Mouse (Mus musculus): ENCODE results near the gene Sorbs1.

Gene Sorbs1

DNA sequence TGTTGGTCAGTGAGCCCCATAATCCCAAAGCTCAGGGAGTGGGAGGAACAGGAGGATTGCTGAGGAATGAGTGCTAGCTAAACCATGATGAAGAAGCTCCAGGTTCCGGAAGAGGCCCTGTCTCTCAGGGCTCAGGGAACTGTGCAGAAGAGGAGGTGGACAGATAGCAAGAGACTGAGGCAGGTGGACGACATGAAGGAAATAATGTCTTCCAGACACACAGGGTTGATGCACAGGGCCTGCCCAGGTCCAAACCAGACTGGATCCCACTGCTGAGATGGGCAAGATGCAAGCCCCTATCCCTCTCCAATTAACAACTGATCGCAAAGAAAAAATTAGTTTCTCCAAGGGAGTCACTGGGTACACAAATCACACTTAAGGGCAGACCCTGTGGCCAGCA is 258.8 kb downstream of the Sorbs1 start:
- in situ Hi-C loops (cut with MboI; ENCODE audit: unreplicated experiment in 2 of 2), result loop anchor here in 1 of 2 experiments (25.0 kb wide), 1 partner anchor 1308 kb away; no protein-coding TSS in a partner anchor

GRCm38 (mm10) chr19:40253768-40254167 is 259.8 kb downstream of the Sorbs1 start:
- in situ Hi-C loops (cut with MboI; ENCODE audit: unreplicated experiment in 2 of 2), result loop anchor here in 1 of 2 experiments (25.0 kb wide), 1 partner anchor 1309 kb away; no protein-coding TSS in a partner anchor

GRCm38 (mm10) chr19:40251115-40251514 is 262.5 kb downstream of the Sorbs1 start:
- in situ Hi-C loops (cut with MboI; ENCODE audit: unreplicated experiment in 2 of 2), result loop anchor here in 1 of 2 experiments (25.0 kb wide), 1 partner anchor 1311 kb away; no protein-coding TSS in a partner anchor

GRCm38 (mm10) chr19:40249352-40249751 is 264.2 kb downstream of the Sorbs1 start:
- in situ Hi-C loops (cut with MboI; ENCODE audit: unreplicated experiment in 2 of 2), result loop anchor here in 1 of 2 experiments (25.0 kb wide), 1 partner anchor 1437 kb away; the partner anchor contains the start of gene Noc3l

DNA sequence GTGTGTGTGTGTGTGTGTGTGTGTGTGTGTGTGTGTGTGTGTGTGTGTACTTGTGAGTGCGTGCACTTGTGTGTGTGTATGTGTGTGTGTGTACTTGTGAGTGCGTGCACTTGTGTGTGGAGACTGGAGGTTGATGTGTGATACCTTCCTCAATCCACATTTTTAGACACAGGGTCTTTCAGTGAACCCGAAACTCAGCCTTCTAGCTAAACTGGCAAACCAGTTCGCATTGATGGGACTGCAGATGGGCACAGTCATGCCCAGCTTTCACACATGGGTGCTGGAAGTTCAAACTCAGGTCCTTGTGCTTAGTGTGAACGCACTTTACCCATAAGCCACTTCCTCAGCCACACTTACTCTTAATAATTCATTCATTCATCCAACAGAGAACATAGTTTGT is 265.1 kb downstream of the Sorbs1 start:
- in situ Hi-C loops (cut with MboI; ENCODE audit: unreplicated experiment in 2 of 2), result loop anchor here in 1 of 2 experiments (25.0 kb wide), 1 partner anchor 1436 kb away; the partner anchor contains the start of gene Noc3l

DNA sequence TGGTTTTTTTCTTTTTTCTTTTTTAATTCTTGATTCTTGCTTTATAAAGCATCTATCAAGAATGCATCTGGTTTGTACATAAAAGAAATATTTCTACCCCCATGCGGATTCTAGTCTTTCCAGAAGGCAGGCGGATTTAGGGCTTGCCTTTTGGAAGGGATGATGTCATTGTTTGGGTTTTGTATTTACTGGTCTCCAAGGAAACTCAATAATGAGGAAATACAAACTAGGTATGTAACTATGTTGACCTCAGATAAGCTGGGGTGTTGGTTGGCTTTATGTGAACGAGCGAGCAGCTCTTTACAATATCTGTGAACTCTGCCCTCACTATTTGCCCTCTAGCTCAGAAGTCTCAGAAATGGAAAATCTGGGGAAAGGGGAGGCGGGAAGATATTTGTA is 266.3 kb downstream of the Sorbs1 start:
- in situ Hi-C loops (cut with MboI; ENCODE audit: unreplicated experiment in 2 of 2), result loop anchor here in 1 of 2 experiments (25.0 kb wide), 1 partner anchor 1435 kb away; the partner anchor contains the start of gene Noc3l

DNA sequence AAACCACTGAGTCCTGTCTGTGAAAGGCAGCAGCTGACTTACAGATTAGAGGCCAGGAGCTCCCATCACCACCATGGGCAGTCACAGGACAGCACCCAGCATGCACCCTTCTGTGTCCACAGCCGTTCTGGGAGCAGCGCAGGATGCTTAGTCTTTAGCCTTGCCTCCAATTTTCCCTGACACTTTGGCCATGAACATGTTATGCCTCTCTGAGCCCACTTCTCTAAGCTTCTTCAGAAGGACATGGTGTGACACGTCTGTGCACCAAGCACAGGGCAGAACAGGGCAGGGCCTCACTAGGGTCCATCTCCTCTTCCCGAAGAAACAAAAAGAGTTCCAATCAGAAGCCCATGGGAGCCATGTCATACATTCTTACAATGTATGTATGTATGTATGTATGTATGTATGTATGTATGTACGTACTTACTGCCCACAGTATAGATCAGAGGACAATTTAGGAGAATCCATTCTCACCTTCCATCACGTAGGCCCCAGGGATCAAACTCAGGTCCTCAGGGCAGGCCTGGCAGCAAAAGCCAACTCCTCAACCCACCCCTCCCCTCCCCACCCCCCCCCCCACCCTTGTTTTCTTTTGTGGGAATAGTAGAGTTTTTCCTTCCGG is 266.8 kb downstream of the Sorbs1 start:
- in situ Hi-C loops (cut with MboI; ENCODE audit: unreplicated experiment in 2 of 2), result loop anchor here in 1 of 2 experiments (25.0 kb wide), 1 partner anchor 1434 kb away; the partner anchor contains the start of gene Noc3l

Data from v-Abl transformed pro-B cells (cell line).